ENCODE assay signal across 8 mouse cellular contexts in the genomic region with DNA sequence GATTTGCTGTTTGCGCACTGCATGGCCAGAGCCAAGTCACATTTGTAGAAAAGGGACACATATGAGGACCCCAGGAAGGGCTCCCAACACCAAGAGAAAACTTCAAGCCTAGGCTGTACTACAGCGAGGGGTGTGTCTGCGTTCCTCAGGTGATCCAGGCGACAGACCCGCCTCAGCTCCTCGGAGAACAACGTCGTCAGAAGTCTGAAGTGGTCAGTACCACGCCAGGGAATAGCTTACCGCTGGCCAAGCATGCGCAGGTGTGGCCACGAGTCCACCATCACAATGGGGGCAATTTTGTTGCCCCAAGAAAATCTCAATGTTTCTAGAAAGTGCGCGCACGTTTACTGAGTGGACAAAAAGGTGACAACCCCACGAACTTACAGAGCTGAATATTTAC. TPM values are rescaled to one million over a fixed set of nuclear protein-coding genes. Genes with fewer than 3 reads are reported as not detected.
A peak's percentile ranks its signal among the peaks of the same experiment; 100 is the strongest.
DNase-seq lines count a peak whose midpoint lies in the region; ATAC-seq and TF ChIP-seq lines count a peak whose summit lies in the region.

No protein-coding gene starts in this region.

- H3K79me3 ChIP-seq in C2C12 (ENCODE audit: low read depth), result peaks cover 35% of the 10 kb centered on the region

- peak overlapping the region; percentile 57 for H3ac ChIP-seq in C2C12 (ENCODE audit: control insufficient read depth, insufficient read length, low read depth)

- no peak for TF ChIP-seq CTCF in C2C12 (IDR thresholded peaks at IDR 0.05; ENCODE audit: control insufficient read depth, insufficient read depth, insufficient read length)
- TF ChIP-seq CTCF in G1E (IDR thresholded peaks at IDR 0.05; ENCODE audit: low read depth, low read length), result no peak

- no peak for ATAC-seq in G1E (ENCODE audit: extremely low read depth, insufficient number of reproducible peaks, low FRiP score, poor library complexity, severe bottlenecking)
- ATAC-seq in hindbrain, embryonic 11.5 days (ENCODE audit: low FRiP score), result no peak
- ATAC-seq in liver, embryonic 13.5 days (ENCODE audit: low read depth), result no peak
- no peak for ATAC-seq in neural tube, embryonic 15.5 days (ENCODE audit: low FRiP score)

- WGBS in hindbrain, embryonic 11.5 days, result 8% methylated on average over 16 of the region's 16 CpGs
- WGBS in liver, embryonic 13.5 days (ENCODE audit: insufficient replicate concordance), result 17% methylated on average over 16 of the region's 16 CpGs
- 5% methylated on average over 16 of the region's 16 CpGs for WGBS in neural tube, embryonic 15.5 days

- H3K27ac ChIP-seq in hindbrain, embryonic 11.5 days (ENCODE audit: low read depth, low read length), result 0 out of 2 replicates have a peak overlapping the region, but pooled peaks have one; percentile 100
- peak overlapping the region; percentile 94; the same call in 1 of the 2 replicates for H3K27ac ChIP-seq in liver, embryonic 13.5 days
- H3K27ac ChIP-seq in neural tube, embryonic 15.5 days (replicated peaks), result peak overlapping the region; percentile 99

- no peak for DNase-seq in G1E (ENCODE audit: low spot score)
- no peak for DNase-seq in hindbrain, embryonic 11.5 days (ENCODE audit: low spot score)
- DNase-seq in liver, embryonic 13.5 days, result no peak
- no peak for DNase-seq in gastrocnemius, adult 18-20 months (ENCODE audit: low spot score)
- no peak for DNase-seq in thymus, postnatal 25 days
- no peak for DNase-seq in T-cell, adult 2 months (ENCODE audit: low spot score)

- peak overlapping the region; percentile 100 for H3K9ac ChIP-seq in hindbrain, embryonic 11.5 days (ENCODE audit: low read depth, low read length)
- peak overlapping the region; percentile 89 for H3K9ac ChIP-seq in liver, embryonic 13.5 days
- H3K9ac ChIP-seq in neural tube, embryonic 15.5 days (replicated peaks), result peak overlapping the region; percentile 96

- H3K4me1 ChIP-seq in G1E (ENCODE audit: insufficient read depth, low read depth, low read length), result peaks cover 61% of the 10 kb centered on the region
- H3K4me1 ChIP-seq in hindbrain, embryonic 11.5 days (replicated peaks; ENCODE audit: control insufficient read depth, insufficient read depth, low read length), result peaks cover 12% of the 10 kb centered on the region
- peaks cover 69% of the 10 kb centered on the region for H3K4me1 ChIP-seq in liver, embryonic 13.5 days (replicated peaks)
- H3K4me1 ChIP-seq in neural tube, embryonic 15.5 days, result peaks cover 55% of the 10 kb centered on the region

- H3K4me2 ChIP-seq in hindbrain, embryonic 11.5 days (replicated peaks; ENCODE audit: low read depth, low read length), result peak overlapping the region; percentile 79
- peak overlapping the region; percentile 98 for H3K4me2 ChIP-seq in liver, embryonic 13.5 days
- H3K4me2 ChIP-seq in neural tube, embryonic 15.5 days, result peak overlapping the region; percentile 80

- peaks cover 52% of the 10 kb centered on the region for H3K79me2 ChIP-seq in C2C12 (ENCODE audit: control insufficient read depth, insufficient read depth)

- no peaks in the 10 kb centered on the region for H3K27me3 ChIP-seq in C2C12 (ENCODE audit: control insufficient read depth, insufficient read depth, insufficient read length)
- H3K27me3 ChIP-seq in G1E (ENCODE audit: insufficient read depth, low read length), result no peaks in the 10 kb centered on the region
- H3K27me3 ChIP-seq in hindbrain, embryonic 11.5 days (ENCODE audit: control insufficient read depth, insufficient read depth, low read length), result no peaks in the 10 kb centered on the region
- no peaks in the 10 kb centered on the region for H3K27me3 ChIP-seq in liver, embryonic 13.5 days
- H3K27me3 ChIP-seq in neural tube, embryonic 15.5 days (replicated peaks), result no peaks in the 10 kb centered on the region

- H3K4me3 ChIP-seq in C2C12 (ENCODE audit: insufficient read depth, poor library complexity, severe bottlenecking) (peak overlapping the region; percentile 78), G1E (ENCODE audit: low read depth, low read length) (peak overlapping the region; percentile 88)
- H3K4me3 ChIP-seq in hindbrain, embryonic 11.5 days (ENCODE audit: low read depth, low read length), result peak overlapping the region; percentile 98
- peak overlapping the region; percentile 80 for H3K4me3 ChIP-seq in liver, embryonic 13.5 days (replicated peaks)
- H3K4me3 ChIP-seq in neural tube, embryonic 15.5 days (replicated peaks), result peak overlapping the region; percentile 75

- H3K36me3 ChIP-seq in C2C12 (ENCODE audit: control insufficient read depth, insufficient read depth) (peaks cover 21% of the 10 kb centered on the region), G1E (replicated peaks) (peaks cover 45% of the 10 kb centered on the region)
- H3K36me3 ChIP-seq in hindbrain, embryonic 11.5 days (ENCODE audit: control insufficient read depth, insufficient read depth, low read length), result peaks cover 12% of the 10 kb centered on the region; the same call in 1 of the 2 replicates
- peaks cover 26% of the 10 kb centered on the region for H3K36me3 ChIP-seq in liver, embryonic 13.5 days
- peaks cover 23% of the 10 kb centered on the region for H3K36me3 ChIP-seq in neural tube, embryonic 15.5 days

- peaks cover 1% of the 10 kb centered on the region; the same call in 1 of the 2 replicates for H3K9me3 ChIP-seq in G1E (replicated peaks)
- no peaks in the 10 kb centered on the region for H3K9me3 ChIP-seq in hindbrain, embryonic 11.5 days (ENCODE audit: control insufficient read depth, low read length)
- no peaks in the 10 kb centered on the region for H3K9me3 ChIP-seq in liver, embryonic 13.5 days (replicated peaks)
- no peaks in the 10 kb centered on the region for H3K9me3 ChIP-seq in neural tube, embryonic 15.5 days (replicated peaks)

TF ChIP-seq in C2C12, 6 proteins besides CTCF, POLR2A, EP300 and RAD21:
- no peak for TF ChIP-seq USF1 (IDR thresholded peaks at IDR 0.05; ENCODE audit: low read depth)
- TF ChIP-seq FOSL1 (IDR thresholded peaks at IDR 0.05; ENCODE audit: insufficient read depth, low read length, poor library complexity, severe bottlenecking), result no peak
- TF ChIP-seq MYOG (IDR thresholded peaks at IDR 0.05; ENCODE audit: control insufficient read depth, extremely low read depth, insufficient read length), result no peak
- no peak for TF ChIP-seq CEBPB (IDR thresholded peaks at IDR 0.05; ENCODE audit: low read depth)
- no peak for TF ChIP-seq MYOD1 (IDR thresholded peaks at IDR 0.05; ENCODE audit: control insufficient read depth, insufficient read length, low read depth)
- no peak for TF ChIP-seq MAX (IDR thresholded peaks at IDR 0.05)

RNA-seq across cellular contexts. Expression of a gene that starts 1.1 kb away (rescaled TPM):
- 221 TPM for polyA plus RNA-seq in C2C12 (2012; fragmentation: generic; extraction: Trizol)
- 65.9 and 75.4 TPM in 2 replicates for total RNA-seq in G1E (2014; fragmentation: Nextera tagmentation)
- 27.2 and 33.2 TPM in 2 replicates for total RNA-seq in G1E (2017)
- 145 and 150 TPM in 2 replicates for polyA plus RNA-seq in G1E (2012)
- polyA plus RNA-seq in hindbrain, embryonic 11.5 days (2014; fragmentation: Nextera tagmentation; extraction: Ambion mirVana), result 314 and 331 TPM in 2 replicates
- polyA plus RNA-seq in liver, embryonic 13.5 days (2015; fragmentation: Nextera tagmentation; extraction: Ambion mirVana), result 50.4 and 57.0 TPM in 2 replicates
- 433 and 459 TPM in 2 replicates for polyA plus RNA-seq in neural tube, embryonic 15.5 days (2015; fragmentation: Nextera tagmentation; extraction: Ambion mirVana)
- 100 to 1,000 TPM; 143 to 148 TPM for total RNA-seq in gastrocnemius, adult 18-20 months (2021)

RNA-seq across cellular contexts. Expression of a gene that starts 11.5 kb away (rescaled TPM):
- polyA plus RNA-seq in C2C12 (2012; fragmentation: generic; extraction: Trizol) (32.0 TPM), G1E (2012) (33.0 and 35.9 TPM in 2 replicates)
- total RNA-seq in G1E (2014; fragmentation: Nextera tagmentation) (20.5 and 35.8 TPM in 2 replicates), G1E (2017) (28.2 and 36.2 TPM in 2 replicates)
- polyA plus RNA-seq in hindbrain, embryonic 11.5 days (2014; fragmentation: Nextera tagmentation; extraction: Ambion mirVana), result 26.3 and 27.6 TPM in 2 replicates
- 22.8 and 24.2 TPM in 2 replicates for polyA plus RNA-seq in liver, embryonic 13.5 days (2015; fragmentation: Nextera tagmentation; extraction: Ambion mirVana)
- polyA plus RNA-seq in neural tube, embryonic 15.5 days (2015; fragmentation: Nextera tagmentation; extraction: Ambion mirVana), result 29.2 and 29.6 TPM in 2 replicates
- 10 to 100 TPM; 19.2 to 20.2 TPM for total RNA-seq in gastrocnemius, adult 18-20 months (2021)

RNA-seq across cellular contexts. Expression of a gene that starts 19.6 kb away (rescaled TPM):
- polyA plus RNA-seq in C2C12 (2012; fragmentation: generic; extraction: Trizol), result 38.4 TPM
- 32.3 and 33.5 TPM in 2 replicates for total RNA-seq in G1E (2014; fragmentation: Nextera tagmentation)
- 25.7 and 33.5 TPM in 2 replicates for total RNA-seq in G1E (2017)
- 65.4 and 75.7 TPM in 2 replicates for polyA plus RNA-seq in G1E (2012)
- 60.9 and 65.5 TPM in 2 replicates for polyA plus RNA-seq in hindbrain, embryonic 11.5 days (2014; fragmentation: Nextera tagmentation; extraction: Ambion mirVana)
- polyA plus RNA-seq in liver, embryonic 13.5 days (2015; fragmentation: Nextera tagmentation; extraction: Ambion mirVana), result 29.0 and 30.0 TPM in 2 replicates
- polyA plus RNA-seq in neural tube, embryonic 15.5 days (2015; fragmentation: Nextera tagmentation; extraction: Ambion mirVana), result 105 and 110 TPM in 2 replicates
- 10 to 100 TPM; 46.8 to 61.0 TPM for total RNA-seq in gastrocnemius, adult 18-20 months (2021)

RNA-seq across cellular contexts. Expression of a gene that starts 19.7 kb away (rescaled TPM):
- polyA plus RNA-seq in C2C12 (2012; fragmentation: generic; extraction: Trizol) (208 TPM), G1E (2012) (290 and 566 TPM in 2 replicates)
- total RNA-seq in G1E (2014; fragmentation: Nextera tagmentation) (13.3 and 14.4 TPM in 2 replicates), G1E (2017) (23.7 and 32.5 TPM in 2 replicates)
- 31.7 and 38.0 TPM in 2 replicates for polyA plus RNA-seq in hindbrain, embryonic 11.5 days (2014; fragmentation: Nextera tagmentation; extraction: Ambion mirVana)
- polyA plus RNA-seq in liver, embryonic 13.5 days (2015; fragmentation: Nextera tagmentation; extraction: Ambion mirVana), result 32.0 and 32.1 TPM in 2 replicates
- 89.9 and 92.0 TPM in 2 replicates for polyA plus RNA-seq in neural tube, embryonic 15.5 days (2015; fragmentation: Nextera tagmentation; extraction: Ambion mirVana)
- total RNA-seq in gastrocnemius, adult 18-20 months (2021), result 100 to 1,000 TPM; 130 to 144 TPM

RNA-seq across cellular contexts. Expression of a gene that starts 24.0 kb away (rescaled TPM):
- polyA plus RNA-seq in C2C12 (2012; fragmentation: generic; extraction: Trizol), result 43.9 TPM
- 77.5 and 96.6 TPM in 2 replicates for total RNA-seq in G1E (2014; fragmentation: Nextera tagmentation)
- 14.0 and 16.5 TPM in 2 replicates for total RNA-seq in G1E (2017)
- polyA plus RNA-seq in G1E (2012), result 367 and 482 TPM in 2 replicates
- 72.7 and 76.2 TPM in 2 replicates for polyA plus RNA-seq in hindbrain, embryonic 11.5 days (2014; fragmentation: Nextera tagmentation; extraction: Ambion mirVana)
- 47.2 and 51.2 TPM in 2 replicates for polyA plus RNA-seq in liver, embryonic 13.5 days (2015; fragmentation: Nextera tagmentation; extraction: Ambion mirVana)
- 136 and 141 TPM in 2 replicates for polyA plus RNA-seq in neural tube, embryonic 15.5 days (2015; fragmentation: Nextera tagmentation; extraction: Ambion mirVana)
- total RNA-seq in gastrocnemius, adult 18-20 months (2021), result 10 to 100 TPM; 60.5 to 62.8 TPM
